Mouse (Mus musculus): ENCODE results near the gene Lrrc75b.

The Lrrc75b gene

DNA sequence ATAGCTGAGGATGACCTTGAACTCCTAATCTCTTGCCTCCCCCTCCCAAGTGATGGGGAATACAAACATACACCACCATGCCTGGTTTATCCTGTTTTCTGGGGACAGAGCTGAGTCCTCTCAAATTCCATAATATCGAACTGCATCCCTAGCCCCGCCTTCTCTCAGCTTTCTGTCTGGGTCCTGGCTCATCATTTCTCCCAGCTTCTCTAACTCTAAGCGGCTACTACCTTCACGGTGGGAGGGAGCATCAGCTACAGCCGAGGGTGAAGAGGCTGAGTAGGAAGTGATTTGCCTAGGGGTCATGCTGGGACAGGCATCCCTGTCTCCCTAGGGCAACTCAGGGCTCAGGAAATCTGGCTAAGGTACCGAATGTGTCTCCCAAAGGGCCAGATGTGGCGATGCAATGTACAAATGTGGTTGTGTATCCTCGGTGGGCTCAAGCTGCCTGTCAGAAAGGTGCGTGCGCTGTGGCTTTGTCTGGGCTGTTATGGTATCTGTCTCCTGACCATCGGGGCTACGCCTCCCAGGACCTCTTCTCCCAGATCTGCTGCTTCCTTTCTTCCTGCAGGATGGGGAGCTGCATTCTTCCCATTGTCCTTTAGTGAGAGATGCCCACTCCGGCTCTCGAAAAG is 972 bp downstream of the Lrrc75b start:
- CTCF ChIA-PET = interaction anchor here in 1 of 4 experiments (1.5 kb wide), 1 partner anchor 27 kb away, joined by 3 read pairs; no protein-coding TSS in a partner anchor

DNA sequence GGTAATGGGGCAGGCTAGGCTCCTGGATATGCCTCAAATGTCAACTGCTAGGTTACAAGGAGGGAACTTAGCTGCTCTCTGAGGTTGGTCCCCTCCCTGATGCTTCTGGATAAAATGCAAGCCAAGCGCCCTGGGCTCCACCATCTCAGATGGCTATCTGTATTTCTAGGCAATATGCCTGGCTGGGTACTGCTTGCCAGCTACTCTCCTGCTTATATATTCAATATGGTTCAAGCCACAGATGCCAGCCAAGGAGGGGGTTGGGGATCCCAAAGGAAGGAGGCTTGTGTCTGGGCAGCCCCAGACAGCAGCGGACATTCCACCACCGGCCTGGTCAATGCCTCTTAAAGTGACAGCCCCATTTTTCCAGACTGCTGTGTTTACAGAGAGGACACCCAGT is 1.6 kb downstream of the Lrrc75b start:
- ChIA-PET CTCF (interaction anchor here in 1 of 4 experiments (1.5 kb wide), 1 partner anchor 27 kb away, joined by 3 read pairs; no protein-coding TSS in a partner anchor), POLR2A (interaction anchor here in 1 of 4 experiments (1.2 kb wide), 2 partner anchors 40 to 337 kb away, joined by 3 to 4 read pairs; no protein-coding TSS in a partner anchor)

More for the DNA sequence above, 972 bp downstream of the Lrrc75b start:
- POLR2A ChIA-PET = interaction anchor here in 3 of 4 experiments (0.5 to 1.9 kb wide), 8 partner anchors 9 to 336 kb away, joined by 3 to 5 read pairs (median 3); no protein-coding TSS in a partner anchor

DNA sequence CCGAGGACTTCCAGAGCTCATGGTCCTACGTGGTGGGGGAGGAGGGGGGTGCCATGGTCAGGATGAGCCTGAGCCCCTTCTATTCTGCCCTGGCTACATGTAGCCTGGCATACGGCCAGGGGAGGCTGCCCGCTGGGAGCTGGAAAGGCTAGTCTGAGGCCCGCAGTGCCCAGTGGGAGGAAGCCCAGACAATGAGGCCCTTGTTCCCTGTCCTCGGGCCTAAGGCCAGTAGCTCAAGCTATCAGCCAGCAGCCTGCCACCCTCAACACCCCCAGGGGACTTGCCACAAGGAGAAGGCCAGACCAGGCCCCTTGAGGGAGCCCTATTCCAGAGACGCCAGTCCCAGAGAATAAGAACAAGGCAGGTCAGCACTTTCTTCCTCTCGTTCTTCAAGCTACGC is 4.1 kb downstream of the Lrrc75b start:
- POLR2A ChIA-PET = interaction anchor here in 1 of 4 experiments (0.7 to 1.6 kb wide), 5 partner anchors 8 to 279 kb away, joined by 3 to 5 read pairs (median 3); no protein-coding TSS in a partner anchor

DNA sequence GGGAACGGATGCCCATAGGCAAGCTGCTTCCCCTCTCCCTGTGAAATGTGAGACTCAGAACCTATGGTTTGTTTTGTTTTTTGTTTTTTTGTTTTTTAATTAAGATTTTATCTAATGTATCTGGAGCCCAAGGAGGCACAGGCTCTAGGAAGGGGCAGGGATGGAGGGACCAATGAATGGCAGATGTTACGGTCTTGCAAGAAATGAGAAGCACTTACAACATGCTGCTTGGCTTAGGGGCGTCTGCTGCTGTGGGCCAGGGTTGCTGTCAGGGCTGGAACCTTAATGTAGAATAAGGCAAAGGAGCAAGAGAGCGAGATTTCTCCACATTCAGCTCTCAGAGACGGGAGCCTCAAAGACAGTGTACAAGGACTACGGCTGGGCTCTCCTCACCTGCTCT is 4.6 kb downstream of the Lrrc75b start:
- CTCF ChIA-PET = interaction anchor here in 1 of 4 experiments (0.8 kb wide), 1 partner anchor 20 kb away, joined by 3 read pairs; no protein-coding TSS in a partner anchor
- POLR2A ChIA-PET = interaction anchor here in 1 of 4 experiments (0.7 to 1.6 kb wide), 5 partner anchors 9 to 280 kb away, joined by 3 to 5 read pairs (median 3); no protein-coding TSS in a partner anchor

More for the DNA sequence above, 4.1 kb downstream of the Lrrc75b start:
- CTCF ChIA-PET = interaction anchor here in 1 of 4 experiments (1.1 kb wide), 1 partner anchor 31 kb away, joined by 3 read pairs; no protein-coding TSS in a partner anchor

GRCm38 (mm10) chr10:75554090-75554489 is 6.0 kb downstream of the Lrrc75b start:
- ChIA-PET CTCF (interaction anchor here in 1 of 4 experiments (0.7 kb wide), 1 partner anchor 307 kb away, joined by 3 read pairs; no protein-coding TSS in a partner anchor), POLR2A (interaction anchor here in 2 of 4 experiments (0.9 to 3.3 kb wide), 2 partner anchors 8 to 12 kb away, joined by 3 to 13 read pairs; partner anchors contain the start of gene Ggt1 (in 1 of the 2))

GRCm38 (mm10) chr10:75552701-75553450 is 7.3 kb downstream of the Lrrc75b start:
- ChIA-PET POLR2A (interaction anchor here in 2 of 4 experiments (0.6 to 3.3 kb wide), 8 partner anchors 9 to 212 kb away, joined by 3 to 13 read pairs (median 3); partner anchors contain the start of genes Cabin1 (in 1 of the 2) and Ggt1 (in 1 of the 2)), CTCF (interaction anchor here in 2 of 4 experiments (0.6 to 0.9 kb wide), 2 partner anchors 68 to 301 kb away, joined by 3 read pairs; no protein-coding TSS in a partner anchor)

GRCm38 (mm10) chr10:75552106-75552505 is 8.0 kb downstream of the Lrrc75b start:
- CTCF ChIA-PET = interaction anchor here in 1 of 4 experiments (0.6 kb wide), 1 partner anchor 1896 kb away, joined by 3 read pairs; no protein-coding TSS in a partner anchor
- POLR2A ChIA-PET = interaction anchor here in 3 of 4 experiments (0.6 to 3.3 kb wide), 9 partner anchors 10 to 304 kb away, joined by 3 to 13 read pairs (median 4); partner anchors contain the start of genes Cabin1 (in 1 of the 3), Ddt (in 1 of the 3) and Ggt1 (in 1 of the 3)

DNA sequence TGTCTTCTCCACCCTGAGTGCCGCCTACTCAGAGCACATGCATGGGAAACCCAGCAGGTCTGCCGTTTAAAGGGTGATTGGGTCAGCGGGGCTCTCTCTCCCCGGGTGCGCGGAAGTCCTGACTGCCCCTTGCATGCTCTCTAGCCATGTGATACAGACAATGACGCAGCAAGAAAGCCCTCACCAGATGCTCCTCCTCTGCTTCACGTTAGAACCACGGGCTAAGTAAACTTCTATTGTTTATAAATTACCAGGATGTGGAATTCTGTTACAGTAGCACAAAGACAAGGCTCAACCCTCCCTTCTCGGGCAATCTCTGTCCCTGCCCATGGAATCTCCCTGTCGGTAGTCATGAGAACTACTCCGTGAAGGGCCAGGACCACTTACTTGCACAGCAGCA is 9.0 kb downstream of the Lrrc75b start:
- POLR2A ChIA-PET = interaction anchor here in 3 of 4 experiments (0.6 to 1.3 kb wide), 7 partner anchors 11 to 905 kb away, joined by 3 to 5 read pairs (median 4); partner anchors contain the start of gene Ddt (in 1 of the 3)
- CTCF ChIA-PET = interaction anchor here in 1 of 4 experiments (0.6 kb wide), 1 partner anchor 112 kb away, joined by 4 read pairs; no protein-coding TSS in a partner anchor

DNA sequence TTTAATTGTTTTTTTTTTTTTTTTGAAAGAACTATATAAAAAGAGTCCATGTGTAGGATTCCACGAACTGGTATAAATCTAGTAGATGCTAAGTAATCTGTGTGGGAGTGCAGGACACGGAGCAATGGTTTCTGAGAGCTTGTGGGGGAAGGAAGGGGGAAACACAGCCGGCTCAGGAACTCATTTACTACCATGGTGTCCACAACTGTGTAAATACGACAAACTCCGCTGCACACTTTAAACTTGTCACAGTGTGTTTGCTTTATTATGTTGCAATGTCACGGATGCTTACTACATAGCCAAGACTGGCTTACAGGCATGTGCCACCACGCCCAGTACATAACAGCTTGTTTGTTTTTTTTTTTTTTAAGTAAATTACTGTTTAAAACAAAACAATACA is 10.2 kb downstream of the Lrrc75b start:
- ChIA-PET POLR2A (interaction anchor here in 2 of 4 experiments (0.5 to 1.5 kb wide), 5 partner anchors 11 to 16 kb away, joined by 3 to 6 read pairs (median 4); partner anchors contain the start of gene Lrrc75b (in 1 of the 2)), CTCF (interaction anchor here in 1 of 4 experiments (0.5 kb wide), 1 partner anchor 98 kb away, joined by 5 read pairs; no protein-coding TSS in a partner anchor)

DNA sequence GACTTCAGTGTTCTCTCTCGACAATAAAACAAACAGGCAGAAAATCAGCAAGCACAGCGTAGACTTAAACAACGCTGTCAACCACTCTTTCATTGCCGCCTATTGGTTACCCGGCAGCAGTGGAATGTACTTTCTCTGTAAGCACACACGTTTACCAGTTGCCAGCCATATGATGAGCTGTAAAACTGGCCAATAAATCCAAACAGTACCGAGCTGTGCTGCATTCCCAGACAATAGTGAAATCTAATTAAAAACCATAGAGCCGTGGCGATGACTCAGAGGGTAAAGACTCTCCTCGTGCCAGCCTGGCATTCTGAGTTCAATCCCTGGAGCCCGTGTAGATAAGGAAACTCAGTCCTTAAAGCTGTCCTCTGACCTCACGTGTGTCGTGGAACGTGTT is 11.6 kb downstream of the Lrrc75b start:
- POLR2A ChIA-PET = interaction anchor here in 2 of 4 experiments (0.7 to 1.3 kb wide), 4 partner anchors 9 to 24 kb away, joined by 3 to 4 read pairs (median 4); no protein-coding TSS in a partner anchor
- CTCF ChIA-PET = interaction anchor here in 2 of 4 experiments (0.7 to 1.3 kb wide), 3 partner anchors 38 to 357 kb away, joined by 3 to 4 read pairs (median 3); no protein-coding TSS in a partner anchor

GRCm38 (mm10) chr10:75547901-75548300 is 12.2 kb downstream of the Lrrc75b start:
- ChIA-PET CTCF (interaction anchor here in 2 of 4 experiments (0.7 to 1.3 kb wide), 3 partner anchors 38 to 699 kb away, joined by 3 to 6 read pairs (median 4); no protein-coding TSS in a partner anchor), POLR2A (interaction anchor here in 1 of 4 experiments (1.0 to 1.3 kb wide), 2 partner anchors 11 to 23 kb away, joined by 4 read pairs; no protein-coding TSS in a partner anchor)

GRCm38 (mm10) chr10:75536123-75536522 is 24.0 kb downstream of the Lrrc75b start:
- POLR2A ChIA-PET = interaction anchor here in 2 of 4 experiments (0.5 to 2.0 kb wide), 14 partner anchors 9 to 112 kb away, joined by 3 to 8 read pairs (median 4); no protein-coding TSS in a partner anchor
- CTCF ChIA-PET = interaction anchor here in 1 of 4 experiments (0.5 kb wide), 1 partner anchor 516 kb away, joined by 4 read pairs; no protein-coding TSS in a partner anchor

GRCm38 (mm10) chr10:75535423-75535822 is 24.7 kb downstream of the Lrrc75b start:
- ChIA-PET POLR2A (interaction anchor here in 2 of 4 experiments (0.7 to 2.0 kb wide), 7 partner anchors 9 to 30 kb away, joined by 3 to 7 read pairs (median 5); no protein-coding TSS in a partner anchor), CTCF (no interaction called here)

DNA sequence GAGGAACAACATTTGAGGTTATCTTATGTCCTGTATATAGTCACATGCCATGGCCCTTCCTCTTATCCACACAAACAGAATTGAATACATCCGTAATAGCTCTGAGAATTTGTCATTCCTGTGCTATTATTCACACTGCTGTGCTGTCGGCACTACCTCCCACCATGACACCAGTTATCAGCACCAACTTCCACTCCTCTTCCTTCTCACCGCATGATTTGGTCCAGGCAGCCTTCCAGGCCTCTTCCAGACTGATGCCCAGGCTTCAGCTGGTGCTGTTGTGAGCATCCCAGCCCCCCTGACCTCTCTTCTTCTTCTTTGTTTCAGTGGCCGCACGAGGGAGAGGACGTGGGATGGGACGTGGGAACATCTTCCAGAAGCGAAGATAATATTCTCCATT is 25.2 kb downstream of the Lrrc75b start:
- ChIA-PET CTCF (no interaction called here), POLR2A (interaction anchor here in 2 of 4 experiments (0.7 to 2.0 kb wide), 7 partner anchors 9 to 30 kb away, joined by 3 to 7 read pairs (median 5); no protein-coding TSS in a partner anchor)

DNA sequence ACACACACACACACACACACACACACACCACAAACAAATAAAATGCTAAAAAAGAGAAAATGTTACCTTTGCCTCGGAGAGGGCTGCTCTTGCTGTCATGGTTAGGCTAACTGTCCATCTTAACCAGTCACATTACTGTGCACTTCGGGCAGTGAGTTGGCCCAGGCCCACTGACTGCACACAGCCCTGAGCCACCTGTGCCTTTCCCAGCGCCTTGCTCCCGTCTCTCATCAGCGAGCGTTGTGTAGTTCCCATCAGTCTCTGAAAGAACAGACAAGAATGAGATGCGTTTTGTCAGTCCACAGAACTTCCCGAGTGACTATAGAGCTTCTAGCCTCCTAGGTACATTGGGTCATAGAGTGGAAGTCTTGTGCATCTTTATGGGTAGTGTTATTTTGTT is 25.9 kb downstream of the Lrrc75b start:
- POLR2A ChIA-PET = interaction anchor here in 1 of 4 experiments (1.0 to 2.0 kb wide), 3 partner anchors 8 to 31 kb away, joined by 3 to 6 read pairs (median 5); no protein-coding TSS in a partner anchor
- CTCF ChIA-PET = no interaction called here

GRCm38 (mm10) chr10:75531532-75532090 is 28.5 kb downstream of the Lrrc75b start:
- ChIA-PET CTCF (interaction anchor here in 1 of 4 experiments (0.6 kb wide), 1 partner anchor 15 kb away, joined by 4 read pairs; no protein-coding TSS in a partner anchor), POLR2A (interaction anchor here in 2 of 4 experiments (0.5 to 1.7 kb wide), 4 partner anchors 9 to 577 kb away, joined by 3 to 6 read pairs (median 4); no protein-coding TSS in a partner anchor)

DNA sequence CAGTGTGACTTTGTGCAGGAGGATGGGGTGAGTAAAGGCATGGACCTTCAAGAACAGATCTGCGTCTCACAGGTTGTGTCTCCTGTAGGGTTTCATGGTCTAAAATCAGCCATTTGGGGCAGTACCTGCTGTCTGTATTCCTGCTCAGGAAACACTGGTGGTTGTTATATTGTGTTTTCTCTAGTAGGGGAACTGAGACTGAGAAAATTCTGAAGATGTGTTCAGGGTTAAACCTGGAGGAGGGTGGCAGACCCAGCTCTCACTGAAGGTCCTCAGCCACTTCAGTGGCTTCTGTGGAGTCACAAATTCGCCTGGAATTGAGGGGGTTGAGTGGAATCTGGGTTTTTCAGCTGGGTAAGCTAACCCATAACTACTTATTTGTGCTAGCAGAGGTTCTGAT is 29.8 kb downstream of the Lrrc75b start:
- CTCF ChIA-PET = no interaction called here

More for the DNA sequence above, 29.8 kb downstream of the Lrrc75b start:
- POLR2A ChIA-PET = interaction anchor here in 2 of 4 experiments (1.7 to 2.3 kb wide), 3 partner anchors 7 to 13 kb away, joined by 4 to 6 read pairs (median 6); partner anchors contain the start of genes Gucd1 (in 2 of the 2) and Snrpd3 (in 1 of the 2)
